Mouse (Mus musculus) frontal cortex, postnatal 10 days (tissue): ENCODE results near the gene Gm37240.

ENCODE experiments used
- DNase-seq, 2 experiments: peaks; one replicate each; pipeline ENCODE4 v3.0.0; 2022; ENCODE audit warnings: low spot score in 2 of 2, mixed read lengths in 1 of 2

Gene Gm37240

DNA sequence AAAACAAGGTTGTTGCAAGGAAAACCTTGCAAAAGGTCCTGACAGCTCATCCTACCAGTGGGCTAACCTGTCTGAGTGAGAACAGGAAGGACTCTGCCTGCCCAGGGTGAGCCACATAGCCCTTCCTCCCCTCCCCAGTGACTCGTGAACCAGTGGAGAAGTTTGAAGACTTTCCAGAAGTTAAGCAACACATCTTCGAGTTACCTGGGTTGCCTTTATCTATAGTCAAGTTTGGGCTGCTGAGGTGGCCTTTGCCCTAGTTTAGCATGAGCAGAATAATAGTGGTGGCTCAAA lies 252.2 kb downstream of the Gm37240 start:
- DNase-seq, result no peak

DNA sequence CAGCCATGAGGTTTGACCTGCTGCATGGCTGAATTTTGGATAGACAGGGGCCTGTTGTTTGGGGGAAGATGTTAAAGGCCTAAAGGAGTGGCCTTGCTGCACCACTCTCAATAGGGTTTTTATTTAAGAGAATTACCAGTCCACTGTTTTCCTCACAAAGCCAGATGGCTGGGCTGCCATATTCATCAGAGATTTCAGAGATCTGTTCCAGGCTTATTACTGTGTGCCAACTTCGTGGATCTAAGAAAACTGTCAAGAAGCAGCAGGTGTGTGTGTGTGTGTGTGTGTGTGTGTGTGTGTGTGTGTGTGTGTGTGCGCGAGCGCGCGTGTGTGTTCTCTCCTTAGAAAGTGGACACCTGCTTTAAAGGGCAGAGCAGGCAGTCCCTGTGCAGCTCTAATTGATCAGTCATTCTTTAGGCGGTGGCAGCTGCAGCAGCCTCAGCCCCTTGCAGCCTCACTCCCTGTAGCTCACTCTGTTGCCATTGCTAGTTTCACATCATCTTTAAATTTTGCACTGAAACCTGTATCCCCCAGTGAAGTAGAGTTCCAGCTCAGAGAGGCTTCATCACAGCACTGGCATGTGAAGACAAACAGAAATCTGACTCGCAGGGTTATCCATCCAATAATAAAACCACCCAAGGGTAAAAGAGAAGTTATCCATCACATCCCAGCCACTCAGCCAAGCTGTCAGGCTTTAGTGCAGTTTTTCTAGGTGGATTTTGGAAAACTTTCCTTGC lies 252.8 kb downstream of the Gm37240 start:
- DNase-seq, result no peak

DNA sequence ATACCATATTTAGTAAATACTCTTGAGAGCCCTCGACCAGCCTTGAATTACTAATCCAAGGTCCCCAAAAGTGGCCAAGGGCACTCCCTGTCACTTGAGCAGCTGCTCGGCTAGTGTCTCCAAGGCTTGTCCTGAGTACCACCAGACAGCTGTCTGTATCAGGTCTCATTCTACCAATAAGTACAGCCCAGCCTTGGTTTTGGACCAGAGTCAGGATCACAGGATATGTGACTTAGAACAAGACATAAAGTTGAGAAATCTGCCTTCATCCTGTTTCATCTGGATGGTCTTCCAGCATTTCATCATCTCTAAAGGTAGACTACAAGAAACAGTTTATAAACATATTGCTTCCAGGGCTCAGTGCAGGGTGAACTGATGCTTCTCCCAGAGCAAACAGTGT lies 253.6 kb downstream of the Gm37240 start:
- no peak for DNase-seq

DNA sequence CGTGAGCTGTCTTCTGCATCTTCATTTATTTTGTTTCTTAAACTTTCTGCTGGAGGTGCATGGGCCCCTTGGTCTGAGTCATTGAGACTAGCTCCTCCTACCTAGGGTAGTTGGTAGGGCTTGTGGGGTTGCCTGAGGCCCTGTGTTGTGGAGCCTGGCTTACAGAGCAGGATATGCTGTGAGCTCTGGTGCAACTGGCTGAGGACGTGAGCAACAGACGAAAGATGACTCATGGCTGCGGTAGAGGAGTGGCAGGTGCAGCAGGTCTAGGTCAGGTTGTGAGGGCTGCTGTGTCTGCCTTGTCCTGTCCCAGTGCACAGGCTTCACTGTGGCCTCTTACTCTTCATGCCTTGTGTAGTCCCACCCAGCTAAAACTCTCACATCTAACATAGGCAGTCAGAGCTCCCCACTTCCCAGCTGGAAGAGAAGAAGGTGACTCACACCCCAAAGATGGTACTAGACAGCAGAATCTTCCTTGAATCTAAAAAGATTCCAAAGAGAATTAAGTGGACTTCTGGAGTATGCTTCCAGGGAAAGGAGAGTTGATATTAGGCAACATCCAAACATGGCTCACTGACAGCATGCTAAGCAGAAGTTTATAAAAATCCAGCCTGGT lies 257.3 kb downstream of the Gm37240 start:
- no peak for DNase-seq

DNA sequence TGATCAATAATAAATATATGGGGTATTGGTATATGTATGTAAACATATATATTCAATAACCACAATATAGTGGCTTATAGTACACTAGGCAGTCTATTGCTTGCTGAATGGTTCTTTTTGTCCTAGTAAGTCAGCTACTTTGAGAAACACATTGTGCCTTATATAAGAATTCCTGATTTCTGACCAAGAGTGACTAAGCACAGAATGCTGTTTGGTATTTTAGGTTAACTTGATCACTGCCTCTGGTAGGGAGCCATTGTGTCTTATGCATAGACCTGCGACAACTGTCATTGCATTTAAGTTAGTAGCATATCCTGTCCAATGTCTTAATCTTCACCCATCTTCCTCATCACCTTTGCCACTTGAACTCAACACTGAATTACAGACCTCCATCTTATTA lies 267.6 kb downstream of the Gm37240 start:
- no peak for DNase-seq

DNA sequence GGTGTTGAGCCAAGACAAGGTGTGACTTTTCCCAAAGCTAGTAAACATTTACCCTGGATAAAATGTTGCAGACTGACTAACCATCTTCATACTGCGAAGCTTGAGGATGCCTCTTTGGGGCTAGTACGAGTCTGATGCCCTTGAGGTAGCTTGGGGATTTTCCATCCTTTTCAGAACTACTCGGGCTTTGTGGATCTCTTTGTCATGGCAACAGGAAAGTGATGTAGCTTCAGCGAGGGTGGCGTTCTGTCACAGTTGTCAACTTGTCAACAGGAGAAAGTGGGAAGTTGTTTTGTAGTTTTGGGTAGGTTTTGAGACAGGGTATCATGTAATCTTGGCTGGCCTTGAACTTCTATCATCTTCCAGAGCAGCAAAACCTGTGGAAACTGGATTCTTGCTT lies 268.0 kb downstream of the Gm37240 start:
- no peak for DNase-seq

DNA sequence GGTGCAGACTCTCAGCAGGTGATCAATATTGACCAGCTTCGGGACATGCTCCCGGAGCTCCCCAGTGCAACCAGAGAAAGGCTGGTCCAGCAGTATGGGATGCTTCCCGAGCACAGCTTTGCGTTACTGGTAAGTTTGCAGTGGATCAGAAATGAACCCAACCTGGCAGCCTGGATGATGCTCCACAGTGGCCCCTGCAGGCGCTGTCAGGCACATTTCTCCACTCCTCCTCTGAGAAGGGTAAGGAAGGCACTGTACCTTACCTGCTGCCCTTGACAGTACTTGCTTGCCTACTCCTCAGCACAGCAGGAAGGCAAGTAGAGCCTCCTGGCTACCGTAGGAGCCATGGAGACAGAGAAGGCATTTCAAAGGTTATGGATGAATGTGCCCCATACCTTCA lies 268.4 kb downstream of the Gm37240 start:
- DNase-seq, result no peak

DNA sequence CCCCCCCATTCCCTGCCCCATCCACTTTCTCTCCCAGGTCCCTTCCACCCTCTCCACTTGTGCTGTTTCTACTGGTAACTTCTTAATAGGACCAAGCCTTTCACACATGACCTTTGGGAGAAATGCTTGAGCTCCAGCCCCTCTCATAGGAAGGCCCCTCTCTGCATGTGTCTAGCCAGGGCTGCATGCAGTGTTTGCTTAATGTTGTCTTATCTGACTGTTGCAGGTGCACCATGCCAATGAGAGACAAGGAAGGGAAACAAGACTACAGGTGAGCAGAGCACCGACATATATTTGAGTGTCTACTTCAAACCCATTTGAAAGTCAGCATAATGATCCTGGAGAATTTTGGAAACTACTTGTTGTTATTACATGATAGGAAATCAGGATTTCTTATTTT lies 270.9 kb downstream of the Gm37240 start:
- no peak for DNase-seq

DNA sequence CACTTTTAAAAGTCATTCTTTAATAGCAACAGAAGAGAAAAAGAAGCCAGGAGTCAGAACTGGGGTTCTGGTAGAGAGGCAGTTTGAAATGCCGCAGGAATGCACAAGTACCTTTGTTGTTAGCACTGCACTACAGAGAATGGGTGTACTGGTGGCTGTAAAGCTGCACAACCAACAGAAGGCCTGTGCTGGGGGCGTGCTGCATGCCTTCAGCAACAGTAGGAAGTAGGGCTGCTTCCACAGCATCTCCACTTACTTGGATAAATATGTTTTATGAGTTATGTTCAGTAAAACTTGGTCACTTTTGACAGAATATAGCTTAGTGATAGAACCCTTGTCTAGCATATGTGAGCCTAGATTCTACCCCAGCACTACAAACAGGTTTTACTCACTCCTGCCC lies 279.6 kb downstream of the Gm37240 start:
- no peak for DNase-seq

DNA sequence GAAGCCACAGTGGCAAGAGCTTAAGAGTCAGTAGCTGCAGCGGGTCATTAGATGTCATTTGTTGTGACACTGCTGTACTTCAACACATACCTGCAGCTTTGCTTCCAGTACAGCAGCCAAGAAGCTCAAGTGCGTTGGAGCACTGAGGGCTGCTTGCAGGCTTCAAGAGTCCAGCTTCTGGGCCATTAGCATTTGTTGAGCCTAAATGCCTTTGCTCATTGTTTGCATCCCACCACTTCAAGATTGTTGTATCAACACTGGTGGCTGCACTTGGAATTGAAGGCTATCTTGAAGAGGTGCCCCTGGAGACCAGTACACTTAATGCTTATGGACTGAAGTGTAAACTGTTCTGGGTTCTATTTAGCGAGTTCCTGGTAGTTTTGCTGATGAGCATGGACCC lies 280.4 kb downstream of the Gm37240 start:
- DNase-seq, result no peak

DNA sequence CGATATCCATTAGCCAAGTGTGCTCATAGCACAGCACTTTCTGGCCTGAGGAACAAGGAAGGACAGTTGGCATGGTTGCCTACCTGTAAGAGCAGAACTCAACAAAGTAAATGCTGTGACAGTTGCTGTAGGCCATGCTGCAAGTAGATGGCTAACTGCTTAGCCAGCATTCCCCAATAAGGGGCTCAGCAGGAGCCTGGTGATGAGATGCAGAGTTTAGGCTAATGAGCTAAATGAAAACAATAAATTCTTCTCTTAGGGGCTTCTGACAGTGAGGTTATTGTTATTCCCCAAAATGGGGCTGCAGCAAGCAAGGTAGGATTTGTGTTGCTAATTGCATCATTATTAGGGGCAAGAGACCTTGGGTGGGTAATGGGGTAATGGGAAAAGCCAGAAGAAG lies 283.5 kb downstream of the Gm37240 start:
- no peak for DNase-seq

DNA sequence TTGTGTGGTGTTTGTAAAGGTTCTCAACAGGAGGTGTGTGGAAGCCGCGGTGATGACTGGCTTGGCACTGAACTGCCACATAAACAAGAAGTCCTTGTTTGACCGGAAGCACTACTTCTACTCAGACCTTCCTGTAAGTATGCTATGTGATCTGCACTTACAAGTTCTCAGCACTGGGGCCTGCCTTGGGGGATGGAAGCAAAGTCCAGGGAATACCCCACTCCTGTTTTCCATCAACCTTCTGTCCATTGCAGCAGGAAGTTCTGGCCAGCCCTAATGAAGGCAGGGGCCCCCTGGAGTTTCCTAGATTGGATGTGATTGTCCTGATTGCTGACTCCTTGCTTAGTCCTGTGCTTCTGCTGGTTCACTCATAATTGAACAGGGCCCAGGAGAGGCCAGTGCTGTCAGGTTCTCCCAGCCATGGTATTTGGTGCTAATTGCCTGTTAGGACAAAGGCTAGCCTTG lies 285.4 kb downstream of the Gm37240 start:
- DNase-seq, result no peak

DNA sequence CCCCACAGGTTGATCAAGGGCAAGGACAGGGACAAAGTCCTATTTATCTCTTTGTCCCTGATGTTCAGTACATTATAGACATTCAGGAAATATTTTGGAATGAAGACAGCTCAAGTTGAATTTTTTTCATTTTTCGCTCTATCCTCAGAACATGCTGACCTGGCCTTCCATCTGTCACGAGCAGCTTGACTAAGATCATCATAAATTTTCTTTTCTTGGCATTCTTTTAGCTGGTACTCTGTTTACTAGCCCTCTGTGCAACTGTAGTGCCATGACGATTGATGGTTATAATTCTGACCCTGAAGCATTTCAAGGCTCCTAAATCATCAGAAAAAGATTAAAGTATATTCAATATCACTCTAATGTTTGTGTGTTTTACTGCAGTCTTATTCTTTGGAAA lies 287.8 kb downstream of the Gm37240 start:
- no peak for DNase-seq

DNA sequence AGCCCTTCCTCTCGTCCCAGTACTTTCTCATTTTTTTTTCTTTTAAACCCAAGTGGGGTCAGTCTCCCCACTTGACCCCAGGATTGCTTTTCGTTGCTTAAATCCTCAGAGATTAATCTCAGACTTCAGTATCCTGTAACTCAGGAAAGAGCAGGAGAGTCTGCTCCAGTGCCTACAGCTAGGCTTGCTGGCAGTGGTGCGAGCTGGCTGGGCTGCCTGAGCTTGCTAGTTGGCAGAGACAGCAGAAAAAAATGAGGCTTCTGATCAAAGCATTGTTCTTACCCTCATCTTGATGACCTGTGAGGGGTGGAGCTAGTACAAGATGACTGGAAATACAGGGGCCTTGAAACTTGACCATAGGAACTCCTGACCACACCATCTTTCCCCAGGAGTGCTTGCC lies 292.9 kb downstream of the Gm37240 start:
- DNase-seq, result no peak

DNA sequence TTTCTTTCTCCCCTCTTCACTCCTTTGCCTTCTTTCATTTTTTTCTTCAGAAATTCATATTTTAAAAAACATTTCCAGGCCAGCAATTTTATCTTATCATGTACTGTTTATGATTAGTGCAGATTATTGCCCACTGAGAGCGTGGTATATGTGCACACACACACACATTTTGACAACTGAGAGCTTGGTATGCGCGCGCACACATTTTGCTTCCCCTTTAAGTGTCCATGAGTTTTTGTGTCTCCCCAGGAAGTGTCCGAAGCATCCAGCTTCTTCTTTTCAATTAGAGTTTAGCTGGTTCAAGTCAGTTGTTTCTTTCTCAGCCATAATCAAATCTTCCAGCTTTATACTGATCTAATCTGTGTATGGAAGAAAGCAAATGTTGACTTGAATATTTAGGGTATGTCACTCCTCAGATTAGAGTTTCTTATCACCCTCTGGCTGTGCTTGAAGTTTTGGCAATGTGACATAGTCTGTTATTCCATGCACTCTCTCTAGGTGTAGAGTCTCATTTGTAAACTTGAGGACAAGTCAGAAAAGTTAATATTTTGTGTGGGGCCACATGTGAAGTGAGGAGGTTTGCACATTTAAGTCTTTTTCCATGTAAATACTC lies 294.6 kb downstream of the Gm37240 start:
- DNase-seq, result no peak

DNA sequence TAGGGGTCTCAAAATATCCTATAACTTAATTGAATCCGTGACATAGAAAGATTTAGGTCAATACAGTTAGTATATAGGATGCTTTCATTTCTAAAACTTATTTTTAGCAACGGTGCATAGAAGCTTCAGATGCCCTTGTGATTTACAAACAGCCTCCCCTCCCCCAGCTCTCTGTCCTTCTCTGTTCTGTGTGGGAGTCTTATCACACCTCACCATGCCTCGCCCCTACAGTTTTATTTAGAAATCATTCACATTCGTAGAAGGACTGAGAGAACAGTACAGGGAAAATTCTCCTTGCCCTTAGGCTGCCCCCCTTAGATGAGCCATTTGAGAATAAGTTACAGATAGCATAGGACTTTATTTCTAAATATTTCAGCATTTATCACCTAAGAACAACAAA lies 295.3 kb downstream of the Gm37240 start:
- DNase-seq, result no peak

DNA sequence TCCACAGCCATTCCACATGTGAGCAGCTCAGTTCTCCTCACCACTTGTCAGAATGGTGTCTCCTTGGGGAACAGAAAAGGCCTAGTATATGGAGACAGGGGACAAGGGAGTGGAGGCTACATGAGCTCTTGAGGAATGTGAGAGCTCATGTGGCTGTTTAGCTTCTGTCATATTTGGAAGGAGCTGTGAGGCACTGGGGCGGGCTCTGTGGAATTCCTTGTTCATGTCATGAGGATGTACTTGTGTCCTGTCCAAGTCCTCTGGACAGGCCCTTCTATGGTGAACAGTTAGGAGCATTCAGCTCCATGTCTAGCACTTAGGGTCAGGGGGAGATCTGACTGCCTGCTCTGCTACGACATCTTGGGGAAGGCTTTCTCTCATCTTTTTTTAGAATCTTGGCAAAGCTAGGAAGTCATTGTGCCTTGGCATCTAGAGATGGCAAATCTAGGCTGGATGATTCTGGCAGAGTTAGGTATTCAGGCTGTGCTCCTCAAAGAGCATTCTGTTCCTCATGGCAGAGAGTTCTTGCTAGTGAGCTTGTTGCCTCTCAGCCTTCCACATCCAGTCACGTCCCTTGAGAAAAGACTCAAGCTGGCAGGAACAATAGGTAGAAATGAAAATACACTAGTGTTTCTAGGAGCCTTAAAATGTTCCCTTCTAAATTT lies 297.1 kb downstream of the Gm37240 start:
- no peak for DNase-seq

DNA sequence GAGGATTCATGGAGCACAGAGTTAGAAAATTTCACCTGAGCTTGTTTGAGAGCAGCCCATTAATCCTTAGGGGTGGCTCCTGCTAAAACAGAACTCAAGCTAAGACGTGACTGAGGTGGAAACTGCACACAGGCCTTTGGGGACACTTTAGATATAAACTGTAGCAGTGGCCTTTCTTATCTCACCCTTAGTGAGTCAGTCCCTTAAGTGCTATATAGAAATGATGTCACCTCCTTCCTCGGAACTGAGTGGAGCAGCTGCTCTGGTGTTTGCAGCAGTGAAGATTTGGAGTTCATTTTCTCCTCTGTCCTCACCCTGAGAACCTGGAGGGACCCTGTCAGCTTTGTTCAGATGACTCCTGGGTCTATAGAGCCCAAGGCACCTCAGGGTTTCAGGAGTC lies 298.6 kb downstream of the Gm37240 start:
- DNase-seq, result no peak

DNA sequence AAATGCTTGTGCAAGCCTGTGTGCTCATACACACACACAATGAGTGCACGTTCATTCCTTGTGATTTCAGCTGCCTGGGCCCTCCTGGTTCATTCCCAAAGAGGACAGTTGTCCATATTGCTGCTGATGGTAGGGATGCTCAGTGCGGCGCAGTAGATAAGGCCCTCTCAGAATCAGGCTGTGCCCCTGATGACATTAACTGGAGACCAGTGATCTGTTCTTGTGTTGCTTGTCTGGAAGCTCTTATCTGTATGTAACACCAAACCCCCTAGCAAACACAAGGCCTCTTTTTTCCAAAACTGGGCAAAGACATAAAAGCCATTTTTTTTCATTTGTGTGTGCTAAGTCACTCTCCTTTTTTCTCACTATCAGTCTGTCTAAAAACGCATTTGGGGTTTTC lies 302.4 kb downstream of the Gm37240 start:
- DNase-seq, result no peak

DNA sequence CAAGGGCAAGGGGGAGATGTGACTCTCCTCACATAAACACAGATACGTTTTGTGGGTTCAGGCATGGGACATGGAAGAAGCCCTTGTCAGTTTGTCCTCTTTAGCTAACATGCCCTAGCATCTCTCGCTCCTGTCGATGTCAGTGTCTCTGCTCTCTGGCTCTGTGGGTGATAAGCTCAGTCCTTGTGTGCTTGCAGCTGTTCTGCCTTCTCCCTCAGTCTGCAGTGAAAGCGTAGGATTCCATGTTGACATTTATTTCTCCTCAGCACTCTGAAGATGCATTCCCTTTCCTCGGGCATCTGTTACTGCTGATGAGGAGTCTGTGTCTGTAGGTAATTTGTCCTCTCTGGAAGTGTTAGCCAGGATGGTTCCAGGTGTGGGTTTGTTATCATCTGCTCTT lies 304.1 kb downstream of the Gm37240 start:
- no peak for DNase-seq

DNA sequence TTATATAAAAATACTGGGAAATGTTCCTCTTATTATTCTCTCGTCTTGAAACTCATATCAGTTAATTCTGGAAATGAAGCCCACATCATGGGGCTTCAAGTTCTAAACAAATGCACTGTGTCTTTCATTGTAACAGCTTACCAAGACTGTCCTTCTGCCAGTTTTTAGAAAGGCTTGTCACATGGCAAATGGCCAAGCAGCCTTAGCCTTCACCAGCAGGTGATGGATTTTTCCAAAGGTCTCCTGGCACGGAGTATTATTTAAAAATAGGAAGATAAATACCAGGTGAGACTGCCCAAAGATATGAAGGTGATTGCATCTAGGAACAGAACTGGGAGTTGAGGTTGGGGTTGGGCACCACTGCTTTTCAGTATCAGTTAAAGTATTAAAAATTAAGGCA lies 304.6 kb downstream of the Gm37240 start:
- DNase-seq, result no peak

DNA sequence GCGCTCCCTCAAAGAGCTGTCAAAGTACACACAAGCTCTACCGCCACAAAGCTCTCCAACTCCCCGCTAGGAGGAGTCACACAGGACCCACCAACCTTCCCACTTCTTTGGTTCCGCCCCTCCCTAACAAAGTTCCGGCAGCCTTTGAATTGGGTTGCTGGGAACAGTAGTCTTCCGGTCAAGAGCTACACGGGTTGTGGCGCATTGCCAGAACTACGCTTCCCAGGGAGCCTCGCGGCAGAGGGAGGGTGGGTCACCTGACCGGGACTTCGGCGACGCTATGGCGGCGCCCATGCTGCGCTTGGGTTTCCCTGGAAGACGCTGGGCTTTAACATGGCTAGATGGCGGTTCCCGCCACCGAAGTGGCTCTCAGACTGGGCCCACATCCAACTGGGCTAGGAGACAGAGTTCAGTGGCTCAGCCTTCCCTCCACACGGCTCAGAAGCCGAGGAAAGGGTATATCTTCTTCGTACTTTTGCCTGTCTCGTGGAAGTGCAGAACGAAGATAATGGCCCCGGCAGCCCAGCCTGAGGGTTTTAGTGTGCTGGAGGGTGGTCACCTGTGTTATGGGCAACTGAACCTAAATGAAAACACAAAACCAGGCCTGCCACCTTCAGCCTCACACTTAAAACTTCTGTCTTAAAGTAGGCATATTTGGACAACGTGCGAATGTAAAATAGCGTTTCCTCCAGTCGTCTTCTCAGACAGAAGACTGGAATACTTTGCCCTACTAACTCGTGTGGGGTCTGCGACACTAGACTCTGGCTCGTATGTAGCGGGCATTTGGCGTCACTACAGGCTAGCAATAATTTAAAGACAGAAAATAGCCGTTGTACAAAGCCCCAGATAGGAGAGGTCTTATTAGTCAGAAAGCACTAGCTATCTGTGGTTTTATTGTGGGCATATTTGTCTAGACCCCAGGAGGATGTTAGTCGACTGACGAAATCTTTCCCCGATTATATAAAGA lies 313.2 kb downstream of the Gm37240 start, which contains the start of gene Gatb:
Gatb (plus strand) TSS at position 256 of the 967 bp plus-strand sequence.
- peak; percentile 98 to 99 for DNase-seq
